Mouse (Mus musculus): ENCODE measurements around the gene Car6. TPM values are rescaled to one million over a fixed set of nuclear protein-coding genes. Genes with fewer than 3 reads are reported as not detected.

Gene Car6
- total RNA-seq, 2 experiments from 2014 or later: 0.27 TPM; not detected in 1

DNA sequence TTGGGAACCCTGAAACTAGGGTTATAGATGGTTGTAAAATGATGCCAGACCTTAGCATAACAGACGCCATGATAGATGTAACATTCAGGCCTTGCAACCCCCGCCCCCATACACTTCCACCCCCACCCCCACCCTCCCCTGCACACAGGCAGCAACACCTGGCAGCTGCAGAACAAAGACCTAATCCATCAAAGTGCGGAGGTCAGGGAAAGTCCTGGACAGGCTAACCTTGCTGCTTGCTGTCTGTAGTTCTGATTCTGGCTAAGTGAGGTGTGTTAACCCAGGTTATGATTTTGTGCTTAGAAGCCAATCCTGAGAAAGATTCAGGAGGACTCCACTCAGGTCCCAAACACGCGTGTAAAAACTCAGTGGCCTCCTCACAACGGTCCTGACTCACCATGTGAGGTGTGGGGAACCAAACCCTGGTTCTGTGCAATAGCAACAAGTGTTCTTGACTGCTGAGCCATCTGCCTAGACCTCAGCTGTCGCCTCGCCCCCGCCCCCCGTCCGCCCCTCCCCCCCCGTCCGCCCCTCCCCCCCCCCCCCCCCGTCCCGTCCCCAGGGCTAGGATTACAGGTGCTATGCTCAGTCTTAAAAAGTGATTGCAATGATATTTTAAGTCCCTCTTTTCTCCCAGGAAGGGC is 28.7 kb upstream of the Car6 start:
- no peak for DNase-seq (ENCODE audit: low spot score in 2 of 2)

DNA sequence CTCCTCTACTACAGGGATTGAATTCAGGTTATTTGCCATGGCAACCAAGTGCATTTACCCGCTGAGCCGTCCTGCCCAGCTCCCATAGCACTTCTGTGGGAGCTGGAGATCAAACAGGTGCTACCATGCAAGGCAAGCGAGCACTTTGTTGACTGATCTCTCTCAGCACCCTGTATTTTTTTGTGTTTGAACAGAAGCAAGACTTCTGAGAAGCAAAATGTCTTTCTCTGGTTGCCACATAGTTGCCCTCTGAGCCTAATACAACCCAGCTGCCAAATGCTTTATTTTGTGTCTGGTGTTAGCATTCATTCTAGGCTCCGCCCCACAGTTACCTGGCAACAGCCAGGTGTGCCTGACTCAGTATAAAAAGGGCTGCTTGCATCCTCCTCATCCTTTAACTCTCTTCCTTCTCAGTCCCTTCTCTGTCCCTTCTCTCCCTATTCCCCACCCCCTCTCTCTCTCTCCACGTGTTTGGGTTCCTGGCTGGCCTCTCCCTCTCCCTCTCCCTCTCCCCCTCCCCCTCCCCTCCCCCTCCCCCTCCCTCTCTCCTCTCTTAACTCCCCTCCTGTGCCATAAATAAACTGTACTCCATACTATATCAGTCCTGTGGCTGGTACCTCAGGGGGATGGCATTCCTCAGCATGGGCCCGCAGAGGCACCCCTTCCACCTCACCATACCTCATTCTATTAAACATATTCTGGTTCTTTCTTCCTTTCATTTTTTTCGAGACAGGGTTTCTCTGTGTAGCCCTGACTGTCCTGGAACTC is 27.6 kb upstream of the Car6 start:
- DNase-seq (ENCODE audit: low spot score in 2 of 2): no peak

DNA sequence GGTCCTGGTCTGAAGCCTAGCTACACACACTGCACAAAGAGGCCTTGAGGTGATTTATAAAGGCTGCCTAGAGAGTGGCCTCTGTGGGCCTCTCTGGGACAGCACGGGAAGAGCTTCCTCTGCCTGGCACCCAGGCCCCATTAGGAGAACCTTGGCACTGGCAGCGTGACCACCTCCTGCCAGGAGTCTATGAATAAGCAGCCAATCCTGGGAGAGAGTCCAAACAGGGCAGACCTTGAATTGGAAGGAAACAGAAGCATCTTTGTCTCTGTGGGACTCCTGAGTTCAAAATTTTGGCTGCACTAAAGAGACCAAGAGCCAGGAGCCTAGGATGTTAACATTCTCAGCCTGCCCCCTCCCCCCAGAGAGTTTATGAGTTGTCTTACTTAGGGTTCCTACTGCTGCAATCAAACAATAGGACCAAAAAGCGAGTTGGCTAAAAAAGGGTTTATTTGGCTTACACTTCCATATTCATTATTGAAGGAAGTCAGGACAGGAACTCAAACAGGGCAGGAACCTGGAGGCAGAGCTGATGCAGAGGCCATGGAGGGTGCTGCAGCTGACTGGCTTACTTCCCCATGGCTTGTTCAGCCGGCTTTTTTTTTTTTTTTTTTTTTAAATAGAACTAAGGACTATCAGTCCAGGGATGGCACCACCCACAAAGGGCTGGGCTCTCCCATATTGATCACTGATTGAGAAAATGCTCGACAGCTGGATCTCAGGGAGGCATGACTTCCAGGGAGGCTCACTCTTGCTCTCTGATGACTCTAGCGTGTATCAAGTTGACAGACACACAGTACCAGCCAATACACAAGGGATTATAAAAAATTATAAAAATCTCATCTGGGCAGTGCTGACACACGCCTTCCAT is 25.9 kb upstream of the Car6 start:
- DNase-seq (ENCODE audit: low spot score in 2 of 2): peak in 1 of 2 experiments; percentile 51

DNA sequence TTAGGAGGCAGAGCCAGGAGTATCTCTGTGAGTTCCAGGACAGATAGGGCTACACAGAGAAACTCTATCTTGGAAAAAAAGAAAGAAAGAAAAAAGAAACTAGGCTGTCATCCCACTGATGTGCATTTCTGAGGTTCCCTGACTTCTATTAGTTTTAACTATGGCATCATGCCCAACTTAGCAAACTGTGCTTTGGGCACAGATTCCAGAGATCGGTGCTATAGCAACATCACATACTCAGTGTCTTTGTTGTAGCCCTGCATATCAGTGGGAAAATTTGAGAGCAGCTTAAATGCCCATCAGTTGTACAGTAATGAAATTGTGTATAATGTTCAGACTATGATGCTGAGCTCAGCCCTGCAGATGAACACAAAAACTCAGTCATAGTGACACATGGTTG is 24.6 kb upstream of the Car6 start:
- DNase-seq (ENCODE audit: low spot score in 2 of 2): no peak

DNA sequence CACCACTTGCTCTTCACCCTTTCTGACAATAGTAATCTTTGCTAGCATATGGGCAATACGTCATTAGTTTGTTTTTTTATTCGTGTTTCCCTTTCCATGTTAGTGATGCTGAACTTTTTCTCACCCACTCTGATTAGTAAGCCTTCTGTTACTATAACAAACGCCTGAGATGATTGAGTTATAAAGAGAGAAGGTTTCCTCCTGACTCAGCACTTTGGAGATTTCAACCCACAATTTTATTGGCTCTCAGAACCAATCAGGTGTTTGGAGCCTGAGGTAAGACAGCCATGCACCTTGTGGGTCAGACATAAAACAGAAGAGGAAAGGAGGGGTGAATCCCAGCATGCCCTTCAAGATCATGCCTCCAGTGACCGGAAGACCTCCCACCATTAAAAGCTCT is 22.7 kb upstream of the Car6 start:
- no peak for DNase-seq (ENCODE audit: low spot score in 2 of 2)

DNA sequence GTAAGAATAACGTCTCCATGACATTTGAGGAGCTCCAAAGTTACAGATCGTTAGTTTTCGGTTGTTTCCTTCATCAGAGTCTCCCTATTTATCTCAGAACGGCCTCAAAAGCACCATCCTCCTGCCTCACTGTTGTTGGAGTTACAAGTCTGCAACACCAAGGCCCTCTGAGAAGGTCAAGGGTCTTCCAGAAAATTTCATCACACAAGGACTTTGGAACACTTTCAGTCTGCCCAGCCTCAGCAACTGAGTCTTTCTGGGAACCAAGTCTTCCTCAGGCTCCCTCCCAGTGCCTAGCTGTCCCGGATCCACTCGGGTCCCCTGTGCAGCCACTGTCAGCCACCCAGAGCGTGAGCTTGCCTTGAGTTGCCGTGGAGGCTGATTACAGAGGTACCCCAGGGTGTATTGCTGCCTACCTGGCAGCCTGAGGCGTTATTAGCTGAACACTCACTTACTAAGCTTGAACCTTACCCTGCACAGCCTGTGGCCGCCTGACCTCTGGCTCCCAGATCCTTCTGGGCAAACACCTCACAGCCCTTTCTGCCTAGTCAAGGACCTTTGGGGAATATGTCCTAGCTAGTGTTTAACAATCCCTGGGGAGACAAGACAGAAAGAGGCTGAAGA is 20.0 kb upstream of the Car6 start:
- no peak for DNase-seq (ENCODE audit: low spot score in 2 of 2)

DNA sequence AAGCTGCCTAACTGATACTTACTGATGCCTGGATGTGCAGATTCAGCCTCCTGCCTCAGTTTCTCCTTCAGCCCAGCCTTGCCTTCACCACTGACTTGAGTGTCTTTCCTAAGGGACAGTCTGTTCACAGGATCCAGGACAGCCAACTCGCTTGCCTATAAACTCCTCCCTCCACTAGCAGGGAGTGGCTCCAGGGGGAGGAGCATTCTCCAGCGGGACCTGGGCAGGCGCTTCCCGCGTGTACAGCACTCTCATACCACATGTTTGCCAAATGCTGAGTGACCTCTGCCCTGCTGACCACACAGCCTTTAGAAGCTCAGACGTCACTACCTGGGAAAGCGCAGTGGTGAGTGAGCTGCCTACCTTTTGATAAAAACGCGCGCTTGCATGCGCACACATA is 19.5 kb upstream of the Car6 start:
- DNase-seq (ENCODE audit: low spot score in 2 of 2): no peak

DNA sequence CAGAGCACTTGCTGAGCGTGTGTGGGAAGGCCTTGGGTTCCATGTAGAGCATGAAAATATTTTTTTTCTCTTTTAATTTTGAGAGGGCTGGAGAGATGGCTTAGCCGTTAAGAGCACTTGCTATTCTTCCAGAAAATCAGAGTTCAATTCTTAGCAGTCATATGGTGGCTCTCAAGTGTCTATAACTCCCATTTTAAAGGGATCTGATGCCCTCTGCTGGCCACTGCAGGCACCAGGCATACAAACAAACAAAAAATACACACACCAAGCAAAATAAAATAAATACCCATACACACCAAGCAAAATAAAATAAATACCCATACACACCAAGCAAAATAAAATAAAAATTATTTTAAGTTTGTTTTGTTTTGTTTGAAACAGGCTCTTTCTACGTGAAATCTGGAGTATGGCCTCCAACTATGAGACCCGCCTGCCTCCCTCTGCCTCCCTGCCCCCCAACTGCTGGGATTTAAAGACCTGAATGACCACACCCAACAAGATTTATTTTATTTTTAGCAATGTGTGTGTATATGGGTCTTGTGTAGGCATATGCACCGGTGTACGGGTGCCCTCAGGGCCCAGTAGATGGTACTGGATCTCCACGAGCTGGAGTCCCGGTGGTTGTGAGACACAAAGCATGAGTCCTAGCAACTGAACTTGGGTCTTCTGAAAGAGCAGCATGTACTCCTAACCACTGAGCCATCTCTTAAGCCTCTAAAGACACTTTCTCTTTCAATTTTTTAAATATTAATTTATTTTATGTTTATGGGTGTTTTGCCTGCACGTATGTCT is 18.6 kb upstream of the Car6 start:
- peak in 1 of 2 experiments; percentile 47 for DNase-seq (ENCODE audit: low spot score in 2 of 2)

DNA sequence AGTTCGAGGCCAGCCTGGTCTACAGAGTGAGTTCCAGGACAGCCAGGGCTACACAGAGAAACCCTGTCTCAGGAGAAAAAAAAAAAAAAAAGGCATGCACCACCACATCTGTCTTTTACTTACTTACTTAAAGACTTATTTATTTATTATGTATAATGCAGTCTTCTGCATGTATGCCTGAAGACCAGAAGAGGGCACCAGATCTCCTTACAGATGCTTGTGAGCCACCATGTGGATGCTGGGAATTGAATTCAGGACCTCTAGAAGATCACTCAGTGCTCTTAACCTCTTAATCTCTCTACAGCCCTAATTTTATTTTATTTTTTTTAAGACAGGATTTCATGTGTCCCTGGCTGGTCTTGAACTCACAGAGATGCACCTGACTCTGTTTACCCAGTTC is 16.8 kb upstream of the Car6 start:
- DNase-seq (ENCODE audit: low spot score in 2 of 2): no peak

DNA sequence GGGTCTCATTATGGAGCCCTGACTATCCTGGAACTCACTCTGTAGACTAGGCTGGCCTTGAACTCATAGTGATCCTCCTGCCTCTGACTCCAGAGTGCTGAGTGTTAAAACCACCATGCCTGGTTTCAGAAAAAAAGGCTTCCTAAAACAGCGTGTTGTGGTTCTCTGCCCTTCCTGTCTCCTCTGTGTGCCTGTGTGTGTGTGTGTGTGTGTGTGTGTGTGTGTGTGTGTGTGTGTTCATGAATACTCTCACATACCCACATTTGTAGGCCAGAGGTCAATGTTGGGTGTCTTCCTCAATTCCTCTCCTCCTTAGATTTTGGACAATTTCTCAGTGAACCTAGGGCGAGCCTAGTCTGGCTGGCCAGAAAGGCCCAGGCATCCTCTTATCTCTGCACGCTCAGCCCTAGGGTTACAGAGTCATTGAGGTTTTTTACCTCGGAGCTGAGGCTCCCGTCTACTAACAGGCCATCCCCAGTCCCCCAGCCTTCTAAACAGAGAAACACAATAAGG is 16.0 kb upstream of the Car6 start:
- DNase-seq (ENCODE audit: low spot score in 2 of 2): no peak

DNA sequence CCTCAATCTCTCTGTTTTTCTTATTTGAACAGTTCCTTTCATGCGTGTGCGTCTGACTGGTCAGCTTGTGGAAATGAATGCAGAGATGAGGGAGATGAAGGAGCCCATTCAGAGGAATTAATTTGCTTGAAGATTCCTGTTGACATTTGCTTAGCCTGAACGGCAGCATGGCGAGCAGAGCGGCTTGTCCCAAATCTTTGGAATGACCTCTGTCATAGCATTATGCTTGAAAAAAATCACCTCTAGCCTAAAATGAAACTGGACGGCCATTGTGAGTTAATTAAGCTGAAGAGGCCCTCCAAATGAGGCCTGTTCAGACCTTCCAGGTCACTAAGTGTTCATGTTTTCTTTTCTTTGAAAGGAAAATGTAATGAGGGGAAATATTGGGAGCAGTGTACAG is 15.3 kb upstream of the Car6 start:
- DNase-seq (ENCODE audit: low spot score in 2 of 2): no peak

- no peak for DNase-seq (ENCODE audit: low spot score in 2 of 2)
Measured at GRCm38 (mm10) chr4:150213910-150214309, 12.8 kb upstream of the Car6 start.

- DNase-seq (ENCODE audit: low spot score in 2 of 2): peak in 1 of 2 experiments; percentile 40
Measured at GRCm38 (mm10) chr4:150212553-150212971, 11.4 kb upstream of the Car6 start.

DNA sequence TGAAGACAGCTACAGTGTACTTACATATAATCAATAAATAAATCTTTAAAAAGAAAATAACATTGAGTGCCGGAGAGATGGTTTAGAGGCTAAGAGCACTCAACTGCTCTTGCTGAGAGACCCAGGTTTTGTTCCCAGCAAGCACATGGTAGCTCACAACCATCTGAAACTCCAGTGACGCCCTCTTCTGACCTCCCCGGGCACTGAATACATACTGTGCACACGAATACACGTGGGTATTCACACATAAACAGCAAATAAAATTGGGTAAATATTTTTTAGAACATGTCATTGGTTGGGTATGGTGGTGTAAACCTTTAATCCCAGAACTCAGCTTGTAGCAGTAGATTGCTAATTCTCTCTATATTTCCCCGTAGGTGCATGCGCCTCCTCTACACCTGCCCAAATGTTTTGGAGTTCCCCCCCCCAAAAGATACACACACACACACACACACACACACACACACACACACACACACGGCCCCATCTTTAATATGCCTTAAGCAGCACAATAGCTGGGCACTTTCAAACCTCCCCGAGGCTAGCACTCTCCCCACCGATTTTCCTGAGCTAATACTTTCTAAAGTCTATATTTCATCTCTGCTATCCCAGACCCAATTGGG is 10.9 kb upstream of the Car6 start:
- DNase-seq (ENCODE audit: low spot score in 2 of 2): no peak

DNA sequence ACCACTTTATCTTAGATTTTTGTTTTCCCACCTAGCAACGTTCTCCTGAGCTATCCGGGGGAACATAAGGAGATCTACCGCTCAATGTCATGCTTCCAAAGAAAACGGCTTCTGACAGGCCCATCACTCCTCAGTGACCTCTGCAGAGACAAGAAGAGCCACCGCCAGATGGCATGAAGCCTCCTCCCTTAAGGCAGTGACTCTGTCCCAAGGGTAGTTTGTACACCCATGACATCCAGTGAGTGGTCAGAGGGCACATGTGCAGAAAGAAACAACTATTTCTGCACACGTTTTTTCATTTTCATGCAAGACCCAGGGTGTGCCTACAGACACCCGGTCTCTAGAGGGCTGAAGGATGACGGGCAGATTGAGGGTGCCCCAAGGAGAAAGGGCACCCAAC is 9.2 kb upstream of the Car6 start:
- no peak for DNase-seq (ENCODE audit: low spot score in 2 of 2)

DNA sequence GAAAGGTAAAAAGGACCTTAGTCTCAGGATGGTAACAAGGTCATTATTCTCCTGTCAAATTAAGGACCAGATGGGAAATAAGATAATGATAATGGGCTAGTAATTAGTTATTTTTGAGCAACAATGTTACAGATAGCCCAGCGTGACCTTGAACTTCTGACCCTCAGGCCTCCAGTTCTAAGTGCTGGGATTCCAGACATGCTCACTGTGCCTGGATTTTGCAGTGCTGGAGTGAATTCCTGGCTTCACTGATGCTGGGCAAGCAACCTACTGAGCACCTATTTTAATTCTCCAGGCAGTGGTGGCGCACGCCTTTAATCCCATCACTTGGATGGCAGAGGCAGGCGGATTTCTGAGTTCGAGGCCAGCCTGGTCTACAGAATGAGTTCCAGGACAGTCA is 8.6 kb upstream of the Car6 start:
- DNase-seq (ENCODE audit: low spot score in 2 of 2): no peak

GRCm38 (mm10) chr4:150204877-150205276 is 3.7 kb upstream of the Car6 start:
- DNase-seq (ENCODE audit: low spot score in 2 of 2): no peak

DNA sequence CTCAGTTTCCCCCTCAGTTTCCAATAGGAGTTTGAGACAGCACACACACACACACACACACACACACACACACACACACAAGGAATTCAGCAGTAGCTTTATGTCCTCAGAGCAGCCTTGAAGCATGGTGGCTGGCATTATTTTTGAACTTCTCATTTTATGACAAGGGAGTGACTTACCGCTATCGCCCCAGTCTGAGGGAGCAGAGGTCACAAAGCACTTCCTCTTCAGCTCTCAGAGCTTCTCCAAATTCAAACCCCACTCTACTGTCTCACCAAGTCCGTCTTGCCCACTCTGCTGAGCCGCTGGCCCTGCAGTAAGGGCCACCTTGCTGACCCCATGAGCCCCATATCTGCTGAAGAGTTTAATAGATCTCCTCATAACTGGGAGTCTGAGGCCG is 1.6 kb upstream of the Car6 start:
- DNase-seq (ENCODE audit: low spot score in 2 of 2): no peak

- no peak for DNase-seq (ENCODE audit: low spot score in 2 of 2)
Measured at GRCm38 (mm10) chr4:150198268-150198667, 2.9 kb downstream of the Car6 start.

DNA sequence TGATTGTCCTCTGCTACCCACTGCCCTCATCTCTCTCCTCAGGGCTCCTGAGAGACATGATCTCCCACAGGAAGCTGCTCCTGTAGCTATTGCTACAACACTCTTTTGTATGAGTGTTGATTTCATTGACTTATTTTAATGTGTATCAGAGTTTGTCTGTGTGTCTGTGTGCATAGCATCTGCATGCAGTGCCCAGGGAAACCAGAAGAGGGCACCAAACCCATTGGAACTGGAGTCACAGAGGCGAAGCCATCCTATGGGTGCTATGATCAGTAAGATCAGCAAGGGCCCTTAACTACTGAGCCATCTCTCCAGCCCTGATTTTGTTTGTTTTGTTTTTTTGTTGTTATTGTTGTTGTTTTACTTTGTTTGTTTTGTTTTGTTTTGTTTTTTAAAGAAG is 7.2 kb downstream of the Car6 start:
- DNase-seq (ENCODE audit: low spot score in 2 of 2): peak in 1 of 2 experiments; percentile 29

Data from gastrocnemius, postnatal 4 days (tissue).